Mouse (Mus musculus) liver (tissue): ENCODE results near the gene Zbtb42.

Source experiments
- DNase-seq: peaks from one replicate; pipeline ENCODE4 v3.0.0-alpha.2; 2020; ENCODE audit warnings: mixed read lengths

Gene Zbtb42

DNA sequence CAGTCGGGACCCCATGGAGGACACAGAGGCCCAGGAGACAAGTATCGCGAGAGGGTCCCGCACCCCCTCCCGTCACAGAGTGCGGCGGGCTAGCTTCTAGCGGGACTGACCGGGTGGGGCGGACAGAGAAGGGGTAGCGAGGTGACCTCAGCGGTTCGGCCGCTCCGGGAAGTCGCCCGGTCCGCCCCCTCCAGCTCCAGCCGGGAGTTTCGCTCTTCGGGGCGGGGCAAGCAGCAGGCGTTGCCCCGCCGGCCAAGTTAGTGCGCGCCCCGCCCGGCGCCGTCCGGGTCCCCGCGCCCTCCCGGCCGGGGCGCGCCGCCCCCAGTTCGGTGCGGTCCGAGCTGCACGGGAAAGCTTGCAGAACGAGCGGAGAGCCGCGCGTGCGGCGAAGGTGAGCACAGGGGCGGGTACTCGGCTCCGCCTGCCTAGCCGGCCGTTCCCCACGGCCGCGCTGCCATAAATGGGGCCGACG, at the start of gene Zbtb42:
Gene Zbtb42, plus strand, starts transcription at position 274 of the 472 bp plus-strand sequence.
- peak; percentile 55 for DNase-seq

DNA sequence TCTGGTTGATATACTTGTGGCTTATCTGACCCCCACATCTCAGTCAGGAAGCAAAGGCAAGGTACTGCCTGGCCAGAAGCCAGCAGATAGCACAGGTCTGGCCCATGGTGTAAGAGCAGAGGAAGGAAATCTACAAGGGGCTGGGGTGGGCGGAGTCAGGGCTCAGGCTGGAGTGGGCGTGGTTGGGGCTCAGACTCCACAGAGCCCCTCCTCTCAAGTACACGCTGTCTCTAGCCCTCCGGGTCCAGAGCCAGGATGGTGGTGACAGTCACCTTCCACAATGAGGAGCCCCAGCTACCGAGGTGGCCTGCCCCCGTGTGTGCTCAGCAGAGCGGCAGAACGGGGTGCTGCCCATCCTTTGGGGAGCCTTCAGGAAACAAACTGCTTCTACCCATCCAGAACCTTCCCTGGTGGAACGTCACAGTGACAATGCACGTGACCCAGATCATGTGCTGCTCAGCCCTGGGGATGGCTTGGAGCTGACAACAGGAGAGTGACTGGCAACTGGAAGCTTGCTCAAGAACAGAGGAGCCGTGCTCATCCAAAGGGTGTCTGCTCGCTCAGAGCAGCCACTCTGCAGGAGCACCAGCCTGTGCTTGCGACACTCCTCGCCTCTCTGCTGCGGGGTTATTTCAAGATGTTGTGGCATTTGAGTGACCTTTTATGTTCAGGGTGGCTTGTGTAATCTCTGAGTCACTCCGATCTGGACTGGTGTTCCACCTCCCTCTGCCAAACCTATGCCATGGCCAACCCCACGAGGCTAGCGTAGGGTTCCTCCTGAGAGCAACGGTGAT, 49.5 kb upstream of the Zbtb42 start:
- peak; percentile 80 for DNase-seq

GRCm38 (mm10) chr12:112630029-112630428, 48.6 kb upstream of the Zbtb42 start:
- no peak for DNase-seq

GRCm38 (mm10) chr12:112630796-112631195, 47.8 kb upstream of the Zbtb42 start:
- DNase-seq, result no peak

GRCm38 (mm10) chr12:112631472-112631871, 47.2 kb upstream of the Zbtb42 start:
- no peak for DNase-seq

DNA sequence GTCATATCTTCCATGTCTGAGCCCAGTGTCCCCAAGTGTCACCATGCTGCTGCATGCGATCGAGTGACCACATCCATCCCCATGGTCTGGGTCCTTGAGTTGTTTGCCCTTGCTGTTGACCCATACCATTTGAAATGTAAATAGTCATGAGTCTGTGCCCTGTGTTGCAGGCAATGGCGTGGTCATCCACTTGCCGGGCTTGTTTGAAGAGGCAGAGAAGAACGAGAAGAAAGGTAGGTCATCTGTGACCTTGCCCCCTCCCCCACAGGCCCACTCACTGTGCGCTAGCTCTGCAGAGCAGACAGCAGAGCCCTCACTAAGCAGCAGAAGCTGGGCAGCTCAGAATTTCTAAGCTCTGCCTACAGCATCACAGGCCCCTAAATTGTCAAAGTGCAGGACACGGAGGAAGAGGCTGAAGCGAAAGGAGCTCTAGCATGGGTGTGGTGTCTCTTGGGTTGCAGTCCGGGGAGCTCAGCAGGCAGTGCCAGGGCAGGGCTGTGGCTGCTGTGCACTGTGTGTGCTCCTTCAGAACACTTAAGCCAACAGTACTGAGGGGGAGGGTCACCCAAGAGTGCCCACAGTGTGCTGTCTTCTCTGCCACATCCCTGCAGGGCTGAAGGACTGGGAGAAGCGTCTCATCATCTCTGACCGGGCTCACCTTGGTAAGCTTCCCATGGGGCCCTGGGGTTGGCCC, 46.4 kb upstream of the Zbtb42 start:
- no peak for DNase-seq

DNA sequence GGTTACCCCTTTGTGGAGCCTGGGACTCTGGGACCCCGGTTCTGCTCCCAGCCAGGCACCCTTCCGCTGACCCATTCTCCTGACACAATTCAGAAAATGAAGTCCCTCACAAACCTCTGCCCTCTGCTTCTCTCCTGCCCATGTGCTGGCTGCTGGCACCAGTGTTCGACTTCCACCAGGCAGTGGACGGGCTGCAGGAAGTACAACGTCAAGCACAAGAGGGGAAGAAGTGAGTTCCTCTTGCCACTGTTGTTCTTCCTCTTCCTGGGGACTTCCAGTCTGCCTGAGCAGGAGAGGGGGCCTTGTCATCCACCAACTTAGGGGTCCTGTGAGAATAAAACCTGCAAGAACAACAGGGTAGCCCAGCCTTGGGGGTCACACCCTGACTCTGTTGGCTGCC, 45.7 kb upstream of the Zbtb42 start:
- no peak for DNase-seq

GRCm38 (mm10) chr12:112633686-112634085, 44.9 kb upstream of the Zbtb42 start:
- no peak for DNase-seq

DNA sequence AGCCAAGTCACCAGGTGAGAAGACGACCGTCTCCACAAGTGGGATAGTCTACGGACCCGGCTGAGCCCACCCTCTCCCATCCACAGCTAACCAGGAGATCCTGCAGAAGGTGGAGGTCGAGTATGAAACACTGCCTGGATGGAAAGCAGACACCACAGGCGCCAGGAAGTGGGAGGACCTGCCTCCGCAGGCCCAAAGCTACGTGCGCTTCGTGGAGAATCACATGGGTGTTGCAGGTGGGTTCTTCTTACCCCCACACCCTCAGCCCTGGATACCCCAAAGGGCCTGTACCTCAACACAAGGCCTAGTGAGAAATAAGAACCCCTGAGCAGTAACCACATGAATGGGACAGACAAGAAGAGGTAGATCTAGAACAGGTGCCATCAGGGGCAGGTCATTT, 39.1 kb upstream of the Zbtb42 start:
- no peak for DNase-seq

- no peak for DNase-seq
These were observed 35.5 kb upstream of the Zbtb42 start for GRCm38 (mm10) chr12:112643126-112643525.

DNA sequence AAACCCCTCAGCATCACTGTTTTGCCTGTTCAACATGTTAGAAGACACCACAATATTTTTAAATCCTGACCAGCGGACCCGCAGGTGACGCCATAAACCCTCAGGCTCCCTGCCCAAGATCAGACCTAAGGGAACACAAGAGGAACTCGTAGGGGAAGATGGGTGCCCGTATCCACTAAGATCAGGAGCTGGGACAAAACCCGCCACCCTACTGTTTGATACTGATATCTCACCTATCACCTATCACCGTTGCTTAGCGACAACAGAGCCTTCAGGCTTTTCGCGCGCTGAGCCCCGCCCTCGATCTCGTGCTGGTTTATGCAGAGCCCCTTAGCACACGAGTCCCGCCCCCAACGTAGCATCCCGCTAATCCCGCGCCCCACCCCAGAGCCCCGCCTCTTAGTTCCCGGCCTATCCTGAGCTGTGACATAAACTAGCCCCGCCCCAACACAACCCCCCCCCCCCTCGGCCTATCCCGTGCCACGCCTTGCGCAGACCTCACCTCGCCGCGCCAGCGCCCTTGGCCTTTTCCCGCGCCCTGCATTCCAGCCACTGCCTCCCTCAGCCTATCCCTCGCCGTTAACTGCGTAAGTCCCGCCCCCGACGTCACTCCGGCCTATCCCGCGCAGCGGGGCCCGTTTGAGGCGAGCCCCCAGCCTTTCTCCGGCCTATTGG, 34.3 kb upstream of the Zbtb42 start, which contains the start of gene Siva1:
Gene Siva1, plus strand, starts transcription at position 500 of the 675 bp plus-strand sequence.
- DNase-seq, result peak; percentile 99

- DNase-seq, result peak; percentile 46
These were observed 33.6 kb upstream of the Zbtb42 start for GRCm38 (mm10) chr12:112644855-112645506.

GRCm38 (mm10) chr12:112646139-112646538, 32.5 kb upstream of the Zbtb42 start:
- no peak for DNase-seq

- no peak for DNase-seq
These were observed 30.5 kb upstream of the Zbtb42 start for GRCm38 (mm10) chr12:112648081-112648480.

DNA sequence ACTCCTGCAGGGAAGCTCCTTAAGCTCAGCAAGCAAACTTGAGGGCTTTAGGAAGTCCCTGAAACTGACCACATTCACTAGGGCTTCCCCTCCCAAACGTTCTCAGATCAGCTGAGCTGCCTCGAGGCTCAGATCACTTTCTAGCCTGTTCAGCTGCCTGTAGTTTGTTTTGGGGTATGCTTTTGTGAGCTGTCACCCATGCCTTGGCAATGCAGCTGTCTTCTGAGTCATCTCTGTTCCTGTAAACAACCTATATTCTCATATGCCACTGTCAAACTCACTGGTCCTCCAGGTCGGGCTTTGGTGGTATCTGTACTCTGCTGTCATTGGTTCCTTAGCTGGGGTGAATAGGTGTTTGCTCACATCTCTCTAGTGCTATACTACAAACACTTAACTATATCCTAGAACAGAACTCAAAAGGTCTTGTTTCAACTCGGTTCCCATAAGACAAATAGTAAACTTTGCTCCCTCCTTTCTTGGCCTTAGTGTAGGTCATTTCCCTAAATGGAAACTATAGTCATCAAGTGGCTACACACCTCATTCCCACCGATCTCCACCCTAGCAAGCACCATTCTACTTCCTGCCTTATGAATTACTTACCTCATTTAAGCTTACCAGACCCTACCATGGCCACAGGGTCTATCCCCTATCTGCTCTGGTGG, 26.7 kb upstream of the Zbtb42 start:
- DNase-seq, result no peak

DNA sequence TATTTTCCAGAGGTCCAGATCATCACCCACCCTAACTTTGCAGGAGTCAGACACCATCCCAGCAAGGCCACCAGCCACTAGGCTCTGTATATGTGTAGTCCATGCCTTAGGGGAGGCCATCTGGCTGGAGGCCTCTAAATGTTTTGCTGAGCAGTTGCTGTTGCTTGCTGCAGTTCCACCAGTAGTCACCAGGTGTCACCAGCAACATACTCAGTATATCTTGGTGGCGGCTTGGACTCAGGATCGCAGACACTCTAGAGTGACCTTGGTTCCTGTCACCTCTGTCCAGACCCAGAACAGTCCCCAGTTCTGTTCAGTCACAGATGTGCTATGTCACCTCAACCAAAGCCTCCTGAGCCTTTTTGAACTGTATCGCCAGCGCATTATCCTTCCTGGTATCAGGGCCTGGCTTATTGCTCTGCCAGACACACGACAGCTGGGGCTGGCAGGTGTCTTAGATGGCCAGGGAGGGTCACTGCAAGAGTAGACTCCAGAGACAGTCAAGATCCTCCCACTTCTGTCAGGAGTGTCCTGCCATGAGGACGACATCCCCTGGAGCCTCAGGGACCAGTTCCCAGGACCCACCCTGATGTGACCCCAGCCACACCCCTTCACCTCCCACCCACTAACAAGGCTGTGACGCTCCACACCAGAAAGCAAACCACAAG, 25.3 kb upstream of the Zbtb42 start:
- peak; percentile 83 for DNase-seq

DNA sequence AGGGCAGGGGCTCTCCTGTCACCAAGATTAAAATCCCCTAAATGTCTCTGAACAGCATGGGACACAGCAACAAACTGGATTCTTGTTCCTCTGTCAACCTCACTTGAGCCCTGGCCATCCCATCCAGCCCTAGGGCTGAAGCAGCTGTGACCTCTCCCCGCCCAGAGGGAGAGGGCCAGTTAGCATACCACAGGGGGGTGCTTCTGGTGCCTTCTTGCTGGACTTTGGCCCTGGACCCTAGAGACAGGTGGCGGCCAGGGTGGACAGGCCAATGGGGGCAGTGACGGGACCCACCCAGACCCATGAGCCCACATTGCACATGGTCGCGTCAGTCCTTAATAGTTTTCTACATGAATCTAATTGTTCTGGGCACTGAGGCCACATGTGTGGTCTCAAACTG, 24.6 kb upstream of the Zbtb42 start:
- no peak for DNase-seq

DNA sequence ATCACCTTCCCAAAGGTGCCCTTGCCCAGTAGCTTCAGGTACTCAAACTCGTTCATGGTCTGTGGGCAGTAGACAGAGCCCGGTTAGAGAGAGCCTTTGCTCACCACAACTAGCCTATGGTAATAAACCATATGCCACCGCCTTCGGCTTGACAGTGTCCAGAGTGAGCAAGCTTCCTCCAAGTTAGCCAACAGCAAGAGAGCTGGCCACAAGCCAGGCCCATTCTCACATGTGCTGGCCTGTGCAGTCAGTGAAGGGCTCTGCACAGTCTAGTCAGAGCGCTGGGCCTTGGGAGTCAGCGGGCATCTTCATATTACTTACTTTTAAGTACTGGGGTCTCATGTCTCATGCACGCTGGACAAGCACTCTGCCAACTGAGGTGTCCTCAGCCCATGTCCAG, 20.0 kb upstream of the Zbtb42 start:
- no peak for DNase-seq

GRCm38 (mm10) chr12:112659109-112659508, 19.5 kb upstream of the Zbtb42 start:
- peak; percentile 33 for DNase-seq

GRCm38 (mm10) chr12:112660576-112661326, 17.9 kb upstream of the Zbtb42 start:
- peak; percentile 62 for DNase-seq

DNA sequence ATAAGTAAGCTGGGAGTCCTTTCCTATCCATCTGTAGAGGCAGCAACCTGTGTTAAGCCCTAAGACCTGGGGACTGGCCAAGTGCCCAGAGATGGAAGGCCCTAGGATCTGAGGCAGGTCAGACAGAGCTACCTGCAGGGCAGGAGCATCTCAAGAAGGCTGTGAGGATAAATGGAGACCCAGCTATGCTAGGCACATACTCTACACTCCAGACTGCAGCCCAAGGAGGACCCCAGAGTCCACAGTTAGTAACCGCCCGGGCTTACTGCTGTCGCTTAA, 17.4 kb upstream of the Zbtb42 start:
- no peak for DNase-seq
